Mouse (Mus musculus): ENCODE results near the gene Ncf1.
A peak's percentile ranks its signal among the peaks of the same experiment; 100 is the strongest.

The Ncf1 gene

DNA sequence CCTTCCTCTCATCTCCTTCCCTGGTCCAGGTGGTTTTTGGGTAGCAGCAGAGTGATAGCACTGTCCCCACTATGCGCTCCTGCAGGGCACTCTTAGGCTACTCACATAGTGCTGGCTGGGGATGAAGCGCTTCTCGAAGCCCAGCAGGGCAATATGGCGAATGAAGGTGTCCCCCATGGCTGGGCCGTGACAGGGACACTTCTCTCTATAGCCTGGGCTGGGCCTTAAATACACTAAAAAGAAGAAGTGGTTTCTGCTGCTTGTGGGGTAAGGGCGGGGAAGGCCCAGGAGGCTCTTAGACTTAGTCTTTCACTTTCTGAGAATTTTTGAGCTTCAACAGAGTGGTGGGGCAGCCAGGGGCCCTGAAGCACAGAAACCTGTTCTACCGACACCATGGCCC lies at the start of gene Ncf1:
Gene Ncf1, minus strand, starts transcription at position 235 of the 400 bp plus-strand sequence.
- DNase-seq (ENCODE audit: low spot score in 2 of 2), result no peak

DNA sequence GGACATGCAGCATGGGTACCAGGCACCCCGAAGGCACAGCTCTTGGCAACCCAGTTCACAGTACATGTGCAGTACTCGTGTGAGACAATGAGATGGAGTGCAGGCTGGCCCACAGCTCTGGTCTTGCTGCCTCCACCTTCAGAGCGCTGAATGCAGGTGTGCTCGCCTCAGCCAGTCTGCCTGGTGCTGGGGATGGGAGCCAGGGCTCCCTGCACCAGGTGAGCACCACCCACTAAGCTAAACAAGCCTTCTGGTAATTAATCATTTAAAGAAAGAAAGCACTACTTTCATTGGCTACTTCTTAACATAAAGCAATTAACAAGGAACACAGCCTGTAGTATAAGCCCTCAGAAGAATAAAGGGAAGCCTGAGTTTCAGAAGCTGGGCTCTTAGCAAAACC lies 47.7 kb upstream of the Ncf1 start:
- DNase-seq (ENCODE audit: low spot score in 2 of 2), result no peak

DNA sequence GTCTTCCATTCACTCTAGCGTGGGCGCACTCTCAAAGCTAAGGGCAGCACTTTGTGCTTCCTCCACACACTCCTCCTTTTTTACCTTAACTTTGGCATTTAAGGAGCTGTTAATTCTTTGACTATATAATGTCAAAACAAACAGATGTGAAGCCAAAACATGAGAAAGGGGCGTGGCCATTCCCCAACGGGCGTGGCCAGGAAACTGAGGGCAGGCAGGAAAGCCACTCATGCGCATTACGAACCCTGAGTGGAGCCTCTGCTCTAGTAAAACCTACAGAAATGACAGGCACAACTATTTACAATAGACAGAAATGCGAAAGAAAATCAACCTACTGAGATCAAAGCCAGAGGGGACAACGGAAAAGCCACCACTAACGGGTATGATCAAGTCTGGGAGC lies 46.1 kb upstream of the Ncf1 start:
- DNase-seq (ENCODE audit: low spot score in 2 of 2), result peak in 1 of 2 experiments; percentile 9

DNA sequence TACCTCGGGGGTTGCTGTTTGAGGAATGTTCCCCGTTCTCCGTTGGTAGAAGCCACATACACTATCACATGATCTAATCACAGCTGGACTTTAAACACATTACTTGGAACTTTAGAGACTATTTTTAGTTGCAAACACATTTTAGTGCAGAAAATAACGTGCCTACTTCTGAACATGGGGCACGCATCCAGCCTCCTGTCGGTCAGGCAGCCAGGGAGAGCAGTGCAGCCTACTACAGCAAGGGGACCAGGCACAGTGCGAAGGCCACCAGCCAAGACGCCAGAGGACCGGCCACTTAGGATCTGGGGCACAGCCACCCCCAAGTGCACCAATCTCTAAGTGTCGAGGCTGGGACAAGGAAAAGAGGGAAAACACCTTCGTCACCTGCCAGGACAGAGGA lies 45.6 kb upstream of the Ncf1 start:
- DNase-seq (ENCODE audit: low spot score in 2 of 2), result no peak

DNA sequence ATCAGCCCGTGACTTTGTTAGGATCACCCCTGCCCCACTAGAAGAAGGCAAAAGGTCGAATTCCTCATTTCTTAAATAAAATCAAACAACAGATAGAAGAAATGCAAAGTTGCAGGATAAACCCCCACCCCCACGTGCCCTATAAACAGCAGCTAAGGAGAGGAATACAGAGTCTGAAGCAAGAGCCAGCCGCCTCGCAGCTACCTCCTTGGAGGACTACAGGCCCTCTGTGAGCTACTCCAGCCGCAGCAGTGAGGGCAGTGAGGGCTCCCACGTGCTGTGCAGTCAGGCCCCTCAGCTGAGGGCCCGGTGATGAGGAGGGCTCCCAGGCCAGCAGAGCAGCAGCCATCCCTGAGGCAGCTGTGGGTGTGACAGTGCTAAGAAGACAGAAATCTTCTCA lies 44.3 kb upstream of the Ncf1 start:
- DNase-seq (ENCODE audit: low spot score in 2 of 2), result no peak

DNA sequence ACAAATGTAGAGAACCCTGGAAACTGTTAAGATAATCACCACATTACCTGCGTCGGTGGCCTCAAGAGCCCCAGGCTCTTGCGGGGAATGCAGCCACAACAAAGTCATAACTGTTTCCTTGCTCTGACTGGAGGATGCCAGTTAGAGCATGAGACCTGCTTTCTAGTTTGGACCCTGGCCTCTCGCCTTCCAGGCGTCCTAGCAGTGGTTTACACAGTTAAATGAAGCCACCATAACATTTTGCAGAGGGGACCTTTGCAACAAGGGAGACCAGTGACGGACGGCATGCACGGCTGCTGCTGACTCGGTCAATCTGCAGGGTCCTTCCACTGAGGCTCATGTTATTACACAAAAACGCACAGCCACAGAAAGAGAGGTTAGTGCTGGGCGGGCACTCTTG lies 43.3 kb upstream of the Ncf1 start:
- DNase-seq (ENCODE audit: low spot score in 2 of 2), result no peak

DNA sequence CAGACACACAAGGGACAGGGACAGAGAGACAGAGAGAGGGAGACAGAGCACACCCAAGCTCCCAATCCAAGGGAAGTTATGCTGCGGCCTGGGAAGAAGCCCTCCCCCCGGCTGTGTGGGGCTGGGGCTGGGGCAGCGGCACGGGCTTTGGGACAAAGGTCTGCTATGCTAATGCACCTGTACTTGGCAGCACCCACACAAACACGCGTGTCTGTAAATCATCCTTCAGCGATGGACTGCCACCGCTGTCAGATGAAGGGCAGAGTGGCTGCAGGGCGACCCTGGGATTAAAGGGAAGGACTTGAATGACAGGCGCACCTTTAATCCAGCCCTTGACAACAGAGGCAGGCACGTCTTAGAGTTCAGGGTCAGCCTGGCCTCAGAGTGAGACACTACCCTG lies 42.0 kb upstream of the Ncf1 start:
- DNase-seq (ENCODE audit: low spot score in 2 of 2), result no peak

DNA sequence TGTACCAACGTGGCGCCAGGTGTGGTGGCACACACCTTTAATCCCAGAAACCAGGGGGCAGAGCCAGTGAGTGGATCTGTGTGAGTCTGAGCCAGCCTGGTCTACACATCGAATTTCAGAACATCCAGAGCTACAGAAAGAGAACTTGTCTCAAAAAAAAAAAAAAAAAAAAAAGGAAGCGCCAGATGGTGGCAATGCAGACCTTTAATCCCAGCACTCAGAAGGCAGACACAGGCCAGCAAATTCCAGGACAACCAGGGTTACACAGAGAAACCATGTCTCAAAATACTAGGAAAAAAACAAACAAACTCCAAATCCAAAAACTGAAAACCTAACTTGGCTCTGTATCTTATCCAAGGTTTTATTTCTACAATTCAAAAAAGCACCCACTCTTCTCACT lies 41.1 kb upstream of the Ncf1 start:
- DNase-seq (ENCODE audit: low spot score in 2 of 2), result no peak

DNA sequence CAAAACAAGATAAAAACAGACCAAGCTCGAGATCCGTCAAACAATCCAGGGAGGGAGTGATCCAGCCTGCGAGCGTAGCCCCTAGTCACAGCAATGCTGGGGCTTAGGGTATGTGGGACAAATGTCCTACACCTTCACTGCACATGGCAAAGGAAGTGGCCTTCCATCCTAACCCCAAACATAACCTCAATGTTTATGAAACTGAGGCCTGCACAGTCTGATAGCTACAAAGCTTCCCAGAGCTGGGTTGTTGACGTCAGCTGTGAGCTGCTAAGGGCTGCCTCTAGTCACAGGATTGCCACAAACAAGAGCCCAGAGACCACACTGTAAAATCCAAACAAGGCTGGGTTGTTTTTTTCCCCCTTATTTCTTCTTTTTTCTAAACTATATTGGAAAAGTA lies 40.3 kb upstream of the Ncf1 start:
- no peak for DNase-seq (ENCODE audit: low spot score in 2 of 2)

DNA sequence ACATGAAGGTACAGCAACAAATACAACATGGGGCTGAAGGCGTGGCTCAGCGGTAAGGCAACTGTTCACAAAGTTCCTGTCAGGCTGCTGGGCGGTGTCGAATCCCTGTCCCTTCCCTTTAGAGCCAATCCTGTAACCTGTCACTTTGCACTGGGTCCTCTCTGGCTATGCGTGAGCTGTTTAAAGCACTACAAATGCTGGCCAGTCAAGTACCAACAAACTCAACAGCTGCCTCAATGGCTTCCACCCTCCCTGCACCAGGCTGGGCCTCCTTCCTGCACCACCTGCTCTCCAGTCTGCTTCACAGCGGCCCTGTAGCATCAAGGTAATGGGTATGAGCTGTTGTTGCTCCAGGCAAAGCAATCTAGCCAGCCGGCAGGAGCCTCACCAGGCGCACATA lies 39.3 kb upstream of the Ncf1 start:
- DNase-seq (ENCODE audit: low spot score in 2 of 2), result no peak

DNA sequence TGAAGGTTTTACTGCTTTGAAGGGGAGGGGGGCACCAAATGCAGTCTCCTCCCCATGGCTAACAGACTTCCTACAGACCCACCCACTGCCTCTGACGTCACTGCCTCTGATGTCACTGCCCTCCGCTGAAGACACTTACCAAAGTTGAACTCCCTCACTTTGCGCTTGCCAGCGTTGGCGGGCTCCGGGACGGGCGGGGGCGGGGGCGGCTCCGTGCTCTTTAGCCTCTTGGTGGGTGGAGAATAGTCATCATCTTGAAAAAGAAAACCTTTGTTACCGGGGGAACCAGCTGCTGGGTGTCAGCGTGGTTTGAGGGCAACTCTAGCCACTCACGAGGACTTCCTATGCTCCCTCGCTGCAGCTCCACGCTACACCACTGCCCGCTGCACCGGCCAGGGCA lies 37.0 kb upstream of the Ncf1 start:
- no peak for DNase-seq (ENCODE audit: low spot score in 2 of 2)

DNA sequence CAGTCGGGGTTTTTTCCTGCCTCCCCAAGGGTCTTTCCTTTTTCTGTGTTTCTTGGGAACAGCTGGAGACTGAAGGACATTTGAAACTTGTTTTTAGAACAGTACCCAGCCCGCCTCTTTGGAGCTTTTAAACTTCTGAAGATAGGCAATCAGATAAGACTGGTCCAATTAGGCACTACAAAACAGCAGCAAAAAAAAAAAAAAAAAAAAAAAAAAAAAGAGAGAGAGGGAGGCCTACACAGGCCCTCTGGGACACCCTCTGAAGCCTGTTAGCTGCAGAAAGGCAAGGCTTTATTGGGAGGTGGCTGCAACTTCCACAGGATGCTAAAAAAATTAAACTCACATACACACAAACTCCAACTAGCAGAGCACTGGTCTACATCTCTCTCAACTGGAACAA lies 36.5 kb upstream of the Ncf1 start:
- DNase-seq (ENCODE audit: low spot score in 2 of 2), result no peak

DNA sequence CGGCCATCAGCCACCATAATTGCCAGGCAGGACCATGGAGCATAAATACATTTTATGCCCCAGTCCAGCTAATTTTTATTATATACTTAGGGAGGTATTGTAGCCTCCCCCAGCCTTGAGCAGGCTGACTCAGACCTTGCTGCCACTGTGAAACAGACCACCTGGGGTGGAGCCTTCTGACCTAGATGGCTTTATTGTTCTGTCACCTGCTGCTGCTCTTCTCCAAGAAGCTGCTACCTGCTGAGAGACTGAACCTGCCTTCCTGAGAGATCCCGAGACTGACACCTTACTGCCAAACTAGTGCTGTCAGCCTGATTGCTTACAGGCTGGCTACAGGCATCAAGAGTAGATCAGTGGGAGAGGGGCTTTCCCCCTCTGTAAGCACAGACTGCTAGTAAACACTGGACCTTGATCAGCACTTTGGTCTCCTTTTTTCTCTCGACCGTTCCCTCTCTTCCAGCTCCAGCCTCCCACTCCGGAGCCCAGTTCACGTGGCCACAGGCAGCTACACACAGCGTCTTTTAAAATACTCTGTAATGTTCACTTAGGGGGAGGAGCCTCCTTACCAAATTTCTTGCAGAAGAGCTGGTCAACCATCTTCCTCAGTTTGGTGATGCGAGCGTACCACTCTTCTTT lies 30.7 kb upstream of the Ncf1 start:
- no peak for DNase-seq (ENCODE audit: low spot score in 2 of 2)

DNA sequence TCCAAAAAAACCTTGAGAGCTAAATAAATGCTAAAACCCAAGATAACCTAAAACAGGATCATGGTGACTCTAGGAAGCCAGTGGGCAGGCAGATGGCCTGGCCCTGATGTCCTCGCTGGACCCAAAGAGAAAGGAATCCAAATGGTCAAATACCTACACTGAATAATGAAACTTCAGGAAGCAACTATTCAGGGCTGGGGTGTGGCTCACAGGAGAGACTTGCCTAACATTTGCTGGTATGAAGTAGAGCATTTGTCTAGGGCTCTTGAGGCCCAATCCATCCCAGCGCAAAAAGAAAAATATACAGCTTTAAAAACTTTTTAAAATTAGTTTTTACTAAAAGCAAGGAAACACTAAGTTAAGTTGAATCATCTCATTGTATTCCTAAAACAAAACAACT lies 29.5 kb upstream of the Ncf1 start:
- DNase-seq (ENCODE audit: low spot score in 2 of 2), result no peak

DNA sequence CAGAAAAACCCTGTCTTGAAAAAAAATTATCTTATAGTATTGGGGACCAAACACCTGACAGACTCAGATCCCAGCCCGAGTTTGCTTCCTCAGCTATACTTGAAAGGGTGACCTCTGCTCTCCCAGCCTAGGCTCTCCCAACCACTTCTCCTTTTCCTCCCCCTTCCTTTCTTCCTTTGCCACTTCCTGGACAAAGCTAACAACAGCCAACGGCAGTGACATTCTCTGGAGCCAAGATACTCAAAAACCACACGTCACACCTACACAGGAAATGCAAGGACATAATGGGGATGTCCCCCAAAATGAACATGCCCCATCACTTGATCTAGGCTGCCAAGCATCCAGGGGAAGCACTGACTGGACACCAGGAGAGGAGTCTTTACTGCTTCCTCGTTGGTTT lies 29.0 kb upstream of the Ncf1 start:
- DNase-seq (ENCODE audit: low spot score in 2 of 2), result no peak

DNA sequence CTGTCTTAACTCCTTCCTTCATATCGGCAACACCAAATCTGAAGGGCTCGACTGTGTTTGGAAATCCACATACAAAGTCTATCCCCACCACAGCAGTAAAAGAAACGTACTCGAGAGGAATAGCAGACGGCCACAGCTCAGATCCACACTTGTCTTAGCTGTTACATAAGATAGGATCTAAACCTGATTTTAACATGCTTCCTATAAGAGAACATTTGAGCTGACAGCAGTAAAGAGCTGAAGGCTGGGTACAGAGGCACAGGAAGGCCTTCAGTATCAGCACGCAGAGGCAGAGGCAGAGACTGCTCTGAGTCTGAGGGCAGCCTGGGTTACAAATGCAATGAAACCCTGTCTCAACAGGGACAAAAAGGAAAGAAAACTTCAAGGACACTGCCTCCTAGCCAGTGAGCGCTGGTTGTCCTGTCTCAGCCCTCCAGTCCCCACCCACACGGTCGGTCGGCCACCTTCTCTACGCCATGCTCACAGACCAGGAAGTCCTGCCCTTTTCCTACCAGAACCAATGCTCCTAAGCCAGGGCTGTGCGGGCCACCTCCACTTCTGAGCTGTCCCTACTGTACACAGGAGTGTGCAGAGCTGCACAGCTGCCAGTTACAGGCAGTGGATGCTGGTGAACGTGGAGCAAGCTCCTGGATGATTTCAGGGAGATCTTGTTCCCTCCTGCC lies 28.1 kb upstream of the Ncf1 start:
- no peak for DNase-seq (ENCODE audit: low spot score in 2 of 2)

DNA sequence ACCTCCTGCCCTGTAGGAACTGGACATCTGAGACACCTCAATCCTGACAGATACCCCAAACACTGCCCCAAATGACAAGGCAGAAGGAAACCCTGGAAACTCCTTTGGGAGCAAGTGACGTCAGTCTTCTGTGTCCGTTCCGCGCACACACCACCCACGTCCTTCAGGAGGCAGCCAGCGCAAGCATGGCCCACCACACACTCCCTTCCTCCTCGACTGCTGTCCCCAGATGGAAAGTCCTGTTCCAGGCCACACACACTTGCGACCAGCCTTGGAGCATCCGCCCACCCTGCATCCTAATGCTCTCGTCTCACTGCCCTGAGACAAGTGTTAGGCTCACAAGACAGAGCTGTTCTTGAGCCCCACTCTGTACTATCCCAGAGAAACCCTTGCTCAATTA lies 25.9 kb upstream of the Ncf1 start:
- no peak for DNase-seq (ENCODE audit: low spot score in 2 of 2)

DNA sequence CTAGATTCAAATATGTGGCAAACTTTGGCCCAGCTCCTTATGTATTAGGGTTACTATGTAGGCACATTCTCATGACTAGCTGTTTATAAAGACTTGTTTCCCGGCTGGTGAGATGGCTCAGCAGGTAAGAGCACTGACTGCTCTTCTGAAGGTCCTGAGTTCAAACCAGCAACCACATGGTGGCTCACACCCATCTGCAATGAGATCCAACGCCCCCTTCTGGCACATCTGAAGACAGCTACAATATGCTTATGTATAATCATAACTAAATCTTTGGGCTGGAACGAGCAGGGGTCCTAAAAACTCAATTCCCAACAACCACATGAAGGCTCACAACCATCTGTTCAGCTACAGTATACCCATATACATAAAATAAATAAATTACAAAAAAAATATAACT lies 24.4 kb upstream of the Ncf1 start:
- no peak for DNase-seq (ENCODE audit: low spot score in 2 of 2)

DNA sequence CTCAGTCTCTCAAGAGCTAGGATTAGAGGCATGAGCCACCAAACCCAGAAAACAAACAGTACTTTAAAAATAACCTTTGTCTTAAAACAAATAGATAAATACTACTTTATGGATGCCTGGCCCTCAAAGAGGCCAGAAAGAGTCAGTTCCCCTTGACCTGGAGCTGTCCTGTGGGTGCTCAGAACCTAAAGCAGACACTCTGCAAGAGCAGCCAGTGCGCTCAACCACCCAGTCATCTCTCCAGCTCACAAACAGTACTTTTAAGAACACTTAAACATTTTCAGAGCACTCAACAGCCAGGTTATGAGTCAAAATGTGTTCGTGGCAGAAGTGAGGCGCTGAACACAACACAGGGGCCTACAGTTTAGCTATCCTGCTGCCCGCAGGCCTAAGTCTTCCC lies 21.7 kb upstream of the Ncf1 start:
- no peak for DNase-seq (ENCODE audit: low spot score in 2 of 2)

DNA sequence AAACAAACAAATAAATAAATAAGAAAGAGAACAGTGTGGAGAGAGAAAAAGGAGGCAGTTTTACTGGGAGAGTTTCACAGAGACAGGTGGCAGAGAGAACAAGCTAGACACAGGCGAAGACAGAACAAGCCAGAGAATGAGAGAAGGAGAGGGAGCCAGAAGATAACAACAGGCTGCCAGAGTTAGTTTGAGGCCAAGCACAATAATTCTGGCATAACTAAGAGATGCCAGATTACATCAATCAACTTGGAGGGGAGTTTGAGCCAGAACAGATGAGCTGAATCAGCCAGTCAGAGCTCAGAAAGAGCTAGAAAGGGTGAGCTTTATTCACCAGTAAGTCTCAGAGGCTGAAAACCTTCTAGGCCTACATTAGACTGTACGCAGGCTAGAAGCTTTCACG lies 21.2 kb upstream of the Ncf1 start:
- DNase-seq (ENCODE audit: low spot score in 2 of 2), result no peak

DNA sequence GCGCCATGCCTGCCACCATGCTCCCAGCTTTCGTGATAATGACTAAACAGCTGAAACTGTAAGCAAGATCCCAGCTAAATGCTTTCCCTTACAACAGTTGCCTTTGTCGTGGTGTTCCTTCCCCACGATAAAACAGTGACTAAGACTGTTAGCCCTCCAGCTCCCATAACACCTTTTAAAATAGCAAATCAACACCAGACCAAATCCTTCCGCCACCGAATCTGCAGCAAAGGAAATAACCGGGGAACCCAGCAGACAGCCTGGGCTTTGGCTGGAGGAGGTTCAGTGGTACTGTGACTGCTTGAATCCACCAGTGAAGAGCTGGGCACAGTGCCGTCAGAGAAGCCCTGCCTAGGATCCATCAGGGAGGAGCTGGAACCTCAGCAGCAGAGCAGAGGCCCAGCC lies 19.8 kb upstream of the Ncf1 start:
- no peak for DNase-seq (ENCODE audit: low spot score in 2 of 2)

DNA sequence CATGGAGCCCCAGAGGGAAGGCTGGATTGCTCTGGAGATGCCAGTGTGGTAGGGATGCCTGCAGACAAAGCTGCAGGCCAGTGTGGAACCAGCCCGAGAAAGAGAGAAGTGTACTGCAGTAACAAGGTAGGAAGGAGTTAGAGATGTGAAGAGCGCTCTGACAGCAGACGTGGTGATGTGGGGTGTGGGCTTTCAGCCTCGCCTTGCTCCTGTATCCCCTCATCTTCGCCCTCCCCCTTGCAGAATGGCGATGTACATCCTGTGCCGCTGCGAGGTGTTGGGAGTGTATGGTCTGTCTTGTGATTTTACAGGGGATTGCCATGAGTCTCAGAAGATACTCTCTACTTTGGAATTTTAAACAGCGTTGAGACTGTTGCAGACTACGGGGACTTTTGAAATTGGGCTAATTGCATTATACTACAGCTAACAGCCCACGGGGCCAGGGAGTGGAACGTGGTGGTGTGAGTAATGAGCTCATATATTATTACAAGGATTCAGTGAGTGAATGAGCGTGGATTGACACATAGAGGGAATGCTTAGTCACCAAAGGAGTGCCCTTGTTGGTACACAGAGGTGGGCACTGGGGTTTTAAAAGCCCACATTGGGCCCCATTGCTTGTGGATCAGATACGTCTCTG lies 19.3 kb upstream of the Ncf1 start:
- DNase-seq (ENCODE audit: low spot score in 2 of 2), result no peak

DNA sequence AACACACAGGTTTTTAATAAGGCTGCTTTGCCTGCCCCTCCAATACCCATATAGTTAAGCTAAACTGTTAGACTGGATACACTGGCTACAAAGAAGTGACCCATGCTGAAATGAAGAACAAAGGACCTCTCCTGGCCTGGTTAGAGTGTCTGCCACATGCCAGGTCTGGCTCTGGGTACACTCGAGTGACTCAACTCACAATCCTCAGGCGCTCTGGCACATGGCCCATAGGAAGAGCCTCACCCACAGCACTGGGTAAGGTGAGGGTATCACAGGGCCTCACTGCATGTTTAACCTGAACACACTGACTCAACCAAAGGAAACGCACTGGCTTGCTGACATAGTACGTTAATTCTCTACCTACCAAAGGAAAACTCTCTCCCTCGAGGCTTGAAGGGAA lies 16.7 kb upstream of the Ncf1 start:
- peak; percentile 49 to 62 for DNase-seq (ENCODE audit: low spot score in 2 of 2)

DNA sequence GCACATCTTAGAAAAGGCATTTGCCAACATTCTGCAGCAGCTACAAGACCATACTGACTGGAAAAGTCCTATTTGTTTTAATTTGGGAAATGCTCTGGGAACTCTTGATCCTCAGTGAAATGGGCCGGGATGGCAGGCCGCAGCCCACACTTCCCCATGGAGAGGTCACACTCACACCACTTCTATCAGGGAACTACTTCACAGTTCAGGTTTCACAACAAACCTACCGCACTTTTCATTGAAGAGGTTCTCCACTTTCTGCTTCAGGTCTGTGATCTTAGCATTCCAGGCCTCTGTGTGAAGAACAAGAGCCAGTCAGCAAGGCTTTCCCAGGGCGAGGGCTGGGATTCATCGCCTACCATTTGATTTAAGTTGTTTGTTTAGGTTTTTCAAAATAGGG lies 15.5 kb upstream of the Ncf1 start:
- no peak for DNase-seq (ENCODE audit: low spot score in 2 of 2)

Data from urinary bladder, postnatal 36 days (tissue).